Mouse (Mus musculus): ENCODE measurements around the gene Ovol3.

Gene Ovol3

DNA sequence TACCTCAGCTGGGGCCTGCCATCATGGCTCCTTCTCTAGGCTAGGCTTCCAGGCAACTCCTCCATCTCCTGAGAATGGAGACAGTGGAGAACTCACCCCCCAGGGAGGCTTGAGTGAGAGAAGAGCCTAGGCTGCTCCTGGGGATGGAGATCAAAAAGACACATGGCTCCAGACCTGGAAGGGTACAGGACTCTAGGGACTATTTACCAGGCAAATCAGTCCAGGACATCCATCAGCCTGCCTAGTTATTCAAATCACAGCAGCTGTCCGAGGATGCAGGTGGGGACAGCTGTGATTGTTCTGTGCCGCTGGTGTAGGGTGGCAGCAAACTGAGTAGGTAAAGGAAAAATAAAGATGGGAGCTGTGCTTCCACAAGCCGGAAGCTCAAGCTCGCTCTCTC, at the start of gene Ovol3:
Gene Ovol3 (minus strand): TSS at position 101 of the 400 bp plus-strand sequence.
- TF ChIP-seq GATA4 (IDR thresholded peaks at IDR 0.05; ENCODE audit: insufficient replicate concordance, low read length) = no peak

DNA sequence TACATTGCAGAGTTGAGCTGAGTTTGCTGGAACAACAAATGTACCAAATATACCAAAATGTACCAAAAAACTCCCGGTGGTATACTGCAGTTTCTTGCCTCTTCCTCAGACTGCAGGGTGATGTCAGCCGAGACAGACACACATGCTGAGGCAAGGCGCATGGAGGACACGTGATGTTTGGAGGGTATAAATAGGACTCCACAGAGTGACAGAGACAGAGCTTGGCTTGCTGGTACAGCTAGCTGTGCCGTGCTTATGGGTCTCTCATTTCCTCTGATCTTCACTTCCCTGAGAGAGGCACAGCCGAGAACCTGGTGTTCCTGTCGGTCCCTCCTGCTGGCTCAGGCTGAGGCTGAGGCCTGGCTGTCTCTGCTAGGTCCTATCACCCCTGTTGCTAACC, 47.2 kb upstream of the Ovol3 start:
- no peak for TF ChIP-seq GATA4 (IDR thresholded peaks at IDR 0.05; ENCODE audit: insufficient replicate concordance, low read length)

DNA sequence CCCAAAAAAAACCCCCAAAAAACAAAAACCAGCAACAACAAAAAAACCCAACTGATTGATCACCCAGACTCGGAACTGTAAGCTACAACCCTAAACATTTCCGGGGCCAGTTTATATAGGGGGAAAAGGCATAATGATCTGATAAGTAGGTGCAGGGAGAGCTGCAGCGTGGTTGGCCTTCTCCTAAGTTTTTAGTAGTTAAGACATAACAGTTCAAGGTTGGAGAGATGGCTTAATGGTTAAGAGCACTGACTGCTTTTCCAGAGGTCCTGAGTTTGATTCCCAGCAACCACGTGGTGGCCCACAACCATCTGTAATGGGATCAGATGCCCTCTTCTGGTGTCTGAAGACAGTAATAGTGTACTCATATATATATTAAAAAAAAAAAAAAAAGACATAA, 46.0 kb upstream of the Ovol3 start:
- no peak for TF ChIP-seq GATA4 (IDR thresholded peaks at IDR 0.05; ENCODE audit: insufficient replicate concordance, low read length)

DNA sequence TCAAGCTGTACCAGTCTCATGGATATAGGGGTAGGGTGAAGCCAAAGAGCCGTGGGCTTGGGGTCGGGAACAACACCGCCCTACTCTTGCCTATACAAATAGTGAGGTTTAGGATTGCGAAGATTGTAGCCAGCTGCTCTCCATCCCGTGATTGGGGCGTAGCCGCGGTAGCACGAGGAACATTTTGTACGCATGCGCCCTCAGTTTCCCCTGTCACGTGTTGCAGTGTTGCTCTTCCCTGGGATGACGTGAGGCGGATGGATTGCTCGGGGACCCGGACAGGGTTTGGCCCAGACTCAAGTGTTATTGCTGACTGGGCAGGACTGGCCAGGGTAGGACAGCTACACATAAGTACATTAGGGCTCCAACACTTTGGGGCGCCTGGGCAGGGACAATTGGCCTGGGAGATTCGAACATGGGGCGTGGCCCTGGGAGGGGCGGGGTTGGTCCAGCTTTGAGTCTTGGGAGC, 45.2 kb upstream of the Ovol3 start:
- TF ChIP-seq GATA4 (IDR thresholded peaks at IDR 0.05; ENCODE audit: insufficient replicate concordance, low read length) = no peak

DNA sequence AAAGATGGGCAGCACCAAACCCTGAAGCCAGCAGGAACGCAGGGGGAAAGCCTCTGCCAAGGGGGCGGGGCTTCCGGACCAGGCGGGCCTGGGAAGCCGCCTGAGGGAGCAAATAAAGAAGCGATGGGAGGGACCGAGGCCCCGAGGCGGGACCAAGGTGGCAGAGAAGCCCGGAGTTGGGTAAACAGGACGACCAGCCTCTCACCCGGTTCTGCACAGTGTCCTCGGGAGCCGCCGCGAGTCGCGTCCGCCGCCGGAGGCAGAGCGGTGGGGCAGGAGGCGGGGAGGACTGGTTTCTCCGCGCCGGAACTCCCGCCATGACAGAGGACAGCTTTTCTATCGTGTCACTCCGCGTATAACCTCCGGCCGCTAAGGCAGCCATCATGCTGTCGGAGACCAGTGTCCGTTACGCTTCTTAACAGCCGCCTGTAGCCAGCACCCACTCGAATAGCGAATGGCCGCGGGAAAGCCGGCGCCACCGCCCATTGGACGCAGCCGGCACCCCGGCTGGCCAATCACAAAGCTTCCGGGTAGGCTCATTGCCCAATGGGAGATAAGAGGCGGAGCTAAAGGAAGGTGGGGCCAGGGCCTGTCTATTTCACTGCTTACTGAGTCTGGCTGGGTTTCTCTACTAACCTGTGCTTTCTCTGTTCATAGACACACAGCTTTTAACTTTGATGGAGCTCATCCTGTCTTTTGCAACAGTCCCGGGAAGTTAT, 44.6 kb upstream of the Ovol3 start, which contains the start of the genes Thap8 and Wdr62:
Gene Thap8 (plus strand): TSS at position 144 of the 719 bp plus-strand sequence.
Gene Wdr62 (minus strand): TSS at position 469 of the 719 bp plus-strand sequence.
- no peak for TF ChIP-seq GATA4 (IDR thresholded peaks at IDR 0.05; ENCODE audit: insufficient replicate concordance, low read length)

DNA sequence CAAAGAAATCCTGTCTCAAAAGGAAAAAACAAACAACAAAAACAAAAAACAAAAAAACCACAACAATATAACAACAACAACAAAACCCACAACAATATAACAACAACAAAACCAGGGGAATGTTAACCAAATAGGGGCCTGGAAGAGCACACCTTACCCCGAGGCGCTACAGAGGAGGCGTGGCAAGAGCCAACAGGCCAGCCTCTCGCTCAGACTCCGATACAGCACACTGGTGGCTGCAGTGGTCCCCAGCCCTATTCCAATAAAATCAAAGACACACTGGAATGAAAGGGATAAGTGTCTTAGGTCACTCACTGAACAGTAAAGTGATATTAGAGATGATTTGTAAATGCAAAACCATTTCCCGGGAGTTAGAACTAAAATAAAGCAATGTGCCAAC, 44.0 kb upstream of the Ovol3 start:
- no peak for TF ChIP-seq GATA4 (IDR thresholded peaks at IDR 0.05; ENCODE audit: insufficient replicate concordance, low read length)

DNA sequence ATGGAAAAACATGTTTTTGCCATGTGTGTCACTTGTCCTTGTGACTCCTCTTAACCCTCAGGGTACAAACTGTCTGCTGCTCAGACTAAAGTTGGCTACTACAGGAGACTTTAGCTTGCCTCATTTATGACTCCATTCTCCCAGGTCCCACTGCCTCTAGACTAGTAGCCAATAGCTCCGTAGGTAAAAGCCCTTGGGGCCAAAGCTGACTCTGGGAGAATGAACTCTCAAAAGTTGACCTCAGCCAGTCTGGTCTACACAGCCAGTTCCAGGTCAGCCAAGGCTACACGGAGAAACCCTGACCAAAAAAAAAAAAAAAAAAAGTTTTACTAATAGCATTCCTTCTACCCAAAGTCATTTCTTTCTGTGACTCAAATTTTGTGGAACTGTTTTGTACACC, 43.4 kb upstream of the Ovol3 start:
- TF ChIP-seq GATA4 (IDR thresholded peaks at IDR 0.05; ENCODE audit: insufficient replicate concordance, low read length) = no peak

DNA sequence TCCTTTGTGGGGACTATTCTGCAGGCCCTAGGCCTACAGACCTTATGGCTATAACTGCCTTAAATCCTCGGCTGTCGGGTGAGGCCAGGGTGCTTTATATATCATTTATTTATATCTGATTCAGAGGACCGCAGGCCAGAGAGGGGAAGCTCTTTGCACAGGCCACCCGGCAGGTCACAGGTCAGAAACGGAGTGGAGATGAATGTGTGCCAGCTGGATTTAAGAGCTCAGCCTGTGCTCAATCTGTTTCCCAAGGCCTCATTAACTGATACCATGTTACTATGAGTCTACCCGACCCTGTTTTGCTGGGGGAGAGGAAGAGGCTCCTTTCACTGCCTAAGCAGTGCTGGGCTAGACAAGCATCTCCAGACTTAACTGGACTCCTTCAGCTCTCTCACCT, 38.9 kb upstream of the Ovol3 start:
- TF ChIP-seq GATA4 (IDR thresholded peaks at IDR 0.05; ENCODE audit: insufficient replicate concordance, low read length) = no peak

DNA sequence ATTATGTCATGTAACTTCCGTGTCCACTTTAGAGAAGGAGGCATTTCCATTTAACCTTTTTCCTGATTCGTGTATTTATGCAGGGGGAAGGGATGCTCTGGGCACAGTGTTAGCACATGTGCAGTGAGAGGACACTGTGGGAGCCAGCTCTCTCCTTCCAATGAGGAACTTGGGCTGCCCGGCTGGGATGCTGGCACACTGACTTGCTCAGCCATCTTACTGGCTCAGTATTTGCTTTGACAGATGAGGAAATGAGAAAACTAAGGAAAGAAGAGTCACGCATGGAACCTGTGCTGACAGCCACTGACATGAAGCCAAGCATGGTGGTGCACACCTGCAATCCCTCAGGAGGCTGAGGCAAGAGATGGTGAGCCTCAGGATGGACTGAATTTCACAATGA, 34.1 kb upstream of the Ovol3 start:
- no peak for TF ChIP-seq GATA4 (IDR thresholded peaks at IDR 0.05; ENCODE audit: insufficient replicate concordance, low read length)

DNA sequence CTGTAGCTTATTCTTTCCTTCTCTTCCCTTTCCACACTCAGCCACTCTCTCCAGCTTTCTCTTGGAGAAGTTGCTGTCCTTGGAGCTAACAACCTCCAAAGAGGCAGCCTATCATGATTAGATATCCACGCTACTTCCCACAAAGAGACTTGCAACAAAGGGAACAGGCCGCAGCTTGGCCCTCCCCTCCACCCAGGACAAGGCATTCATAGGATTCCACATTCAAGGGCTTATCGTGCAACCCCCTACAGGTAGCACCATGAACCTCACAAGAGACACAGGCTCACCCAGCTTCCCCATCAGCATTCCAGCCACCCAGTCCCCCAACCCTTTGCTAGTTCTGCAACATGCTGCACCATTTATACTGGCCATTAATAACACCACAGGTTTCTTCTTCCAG, 31.3 kb upstream of the Ovol3 start:
- no peak for TF ChIP-seq GATA4 (IDR thresholded peaks at IDR 0.05; ENCODE audit: insufficient replicate concordance, low read length)

DNA sequence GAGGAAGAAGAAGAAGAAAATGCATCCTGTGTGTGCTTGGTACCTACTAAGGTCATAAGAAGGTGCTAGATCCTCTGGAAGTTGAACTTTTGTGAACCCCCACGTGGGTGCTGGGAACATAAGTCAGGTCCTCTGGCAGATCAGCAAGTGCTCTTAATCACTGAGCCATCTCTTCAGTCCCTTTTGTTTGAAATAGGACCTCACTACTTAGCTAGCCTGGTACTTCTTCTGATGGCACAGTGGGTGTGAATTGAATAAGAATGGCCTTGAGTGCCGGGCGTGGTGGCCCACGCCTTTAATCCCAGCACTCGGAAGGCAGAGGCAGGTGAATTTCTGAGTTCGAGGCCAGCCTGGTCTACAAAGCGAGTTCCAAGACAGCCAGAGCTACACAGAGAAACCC, 30.4 kb upstream of the Ovol3 start:
- TF ChIP-seq GATA4 (IDR thresholded peaks at IDR 0.05; ENCODE audit: insufficient replicate concordance, low read length) = no peak

DNA sequence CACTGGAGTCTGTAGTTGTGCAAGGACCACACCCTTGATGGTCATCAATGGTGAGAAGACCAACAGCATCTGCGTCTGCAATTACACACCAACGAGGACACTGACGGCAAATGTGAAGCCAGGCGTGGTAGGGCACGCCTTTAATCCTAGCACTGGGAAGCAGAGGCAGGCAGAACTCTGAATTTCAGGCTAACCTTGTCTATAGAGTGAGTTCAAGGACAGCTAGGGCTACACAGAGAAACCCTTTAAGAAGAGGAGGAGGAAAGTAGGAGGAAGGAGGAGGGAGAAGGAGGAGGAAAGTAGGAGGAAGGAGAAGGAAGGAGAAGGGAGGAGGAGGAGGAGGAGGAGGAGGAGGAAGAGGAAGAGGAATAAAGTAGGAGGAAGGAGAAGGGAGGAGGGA, 30.0 kb upstream of the Ovol3 start:
- TF ChIP-seq GATA4 (IDR thresholded peaks at IDR 0.05; ENCODE audit: insufficient replicate concordance, low read length) = no peak

DNA sequence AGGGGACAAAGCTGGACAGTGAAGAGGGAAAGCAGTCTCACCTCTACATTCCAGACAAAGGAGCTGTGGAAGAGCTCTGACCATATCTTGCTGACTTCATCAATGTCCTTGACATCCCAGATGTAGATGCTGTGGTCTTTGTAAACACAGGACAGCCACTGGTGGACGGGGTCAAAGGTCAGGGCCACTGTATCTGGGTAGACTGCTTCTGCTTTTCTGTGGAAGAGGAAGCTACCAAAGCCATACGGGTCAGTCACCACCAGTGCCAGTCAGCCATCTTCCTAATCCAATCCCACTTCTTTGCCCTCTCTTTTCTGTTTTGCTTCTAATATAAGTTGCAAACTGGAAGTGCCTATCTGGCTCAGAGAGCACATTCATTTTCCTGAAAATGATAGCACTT, 29.5 kb upstream of the Ovol3 start:
- no peak for TF ChIP-seq GATA4 (IDR thresholded peaks at IDR 0.05; ENCODE audit: insufficient replicate concordance, low read length)

DNA sequence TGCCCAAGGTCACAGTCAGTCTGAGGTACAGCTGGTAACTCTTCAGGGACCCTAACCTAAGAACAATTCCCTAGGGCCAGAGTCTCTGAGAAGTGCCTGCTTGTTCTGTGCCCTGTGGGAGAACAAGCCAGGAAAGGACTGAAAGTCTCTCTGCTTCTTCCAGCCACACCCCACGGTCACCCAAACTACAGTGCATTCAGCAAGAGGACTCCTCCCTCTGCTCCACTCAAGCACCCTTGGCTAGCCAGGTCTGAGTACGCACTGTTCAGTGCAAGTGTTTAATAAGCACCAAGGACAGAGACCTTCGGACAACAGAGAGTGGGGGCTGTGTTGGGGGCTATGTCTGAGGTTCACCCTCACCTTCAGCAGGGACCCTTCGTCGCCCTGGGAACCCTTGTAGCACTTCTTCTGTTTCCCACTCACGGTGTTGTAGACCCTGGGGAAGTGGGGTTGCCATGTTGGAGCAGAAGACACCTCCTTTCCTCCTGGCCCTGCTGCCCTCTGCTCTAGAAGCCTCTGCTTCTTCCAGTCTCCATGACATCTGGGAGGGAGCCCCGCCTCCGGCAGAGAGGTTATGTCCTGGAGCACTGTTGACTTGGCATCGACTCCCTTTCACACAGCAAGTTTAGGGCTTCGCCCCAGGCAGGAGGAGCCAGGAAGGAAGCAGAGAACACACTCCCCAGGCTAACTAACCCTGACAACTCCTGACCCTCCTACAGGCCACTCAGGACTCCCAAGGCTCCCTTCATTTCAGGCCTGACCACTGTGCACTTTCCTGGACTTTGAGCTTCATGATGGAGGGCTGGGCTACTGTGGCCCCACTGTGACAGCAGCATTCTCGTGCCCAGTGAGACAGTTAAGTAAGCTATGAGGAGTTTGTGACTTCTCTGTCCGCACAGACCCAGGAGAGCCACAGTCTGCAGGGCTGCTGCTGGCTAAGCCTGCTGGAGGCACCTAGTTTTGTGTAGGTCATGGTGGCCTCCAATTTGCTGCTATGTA, 16.7 kb upstream of the Ovol3 start:
- no peak for TF ChIP-seq GATA4 (IDR thresholded peaks at IDR 0.05; ENCODE audit: insufficient replicate concordance, low read length)

DNA sequence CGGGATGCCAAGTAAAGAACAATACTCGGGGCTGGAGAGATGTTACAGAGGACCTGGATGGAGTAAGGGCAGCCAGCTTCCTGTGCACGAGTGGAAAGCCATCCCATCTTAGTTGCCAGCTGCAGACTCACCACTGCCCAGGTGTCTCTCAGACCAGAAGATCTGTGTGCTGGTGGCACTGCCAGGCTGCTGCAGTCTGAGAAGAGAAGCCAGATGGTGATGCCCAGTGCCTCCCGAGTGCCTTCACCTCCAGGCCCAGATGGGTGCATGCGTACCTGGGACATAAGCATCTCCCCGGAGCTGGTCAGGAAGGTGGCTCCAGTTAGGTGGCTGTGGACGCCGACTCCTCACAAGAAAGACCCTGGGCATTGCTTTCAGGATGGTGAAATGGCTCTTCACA, 434 bp downstream of the Ovol3 start:
- TF ChIP-seq GATA4 (IDR thresholded peaks at IDR 0.05; ENCODE audit: insufficient replicate concordance, low read length) = no peak

Measured in liver, adult (tissue).